Mouse (Mus musculus): ENCODE data around the gene 4930455H04Rik.
A peak's percentile ranks its signal among the peaks of the same experiment; 100 is the strongest.

4930455H04Rik gene

GRCm38 (mm10) chr3:116967967-116968366 is at the start of gene 4930455H04Rik:
Gene 4930455H04Rik, plus strand, starts transcription at chr3:116968267.
- no peak for DNase-seq (ENCODE audit: low read depth)

GRCm38 (mm10) chr3:116921535-116921934 is 46.5 kb upstream of the 4930455H04Rik start:
- DNase-seq (ENCODE audit: low read depth) = no peak

- DNase-seq (ENCODE audit: low read depth) = no peak
Observed at GRCm38 (mm10) chr3:116923042-116923441, 45.0 kb upstream of the 4930455H04Rik start.

GRCm38 (mm10) chr3:116928994-116929393 is 39.1 kb upstream of the 4930455H04Rik start:
- no peak for DNase-seq (ENCODE audit: low read depth)

GRCm38 (mm10) chr3:116933158-116933557 is 34.9 kb upstream of the 4930455H04Rik start:
- DNase-seq (ENCODE audit: low read depth) = no peak

GRCm38 (mm10) chr3:116936934-116937691 is 31.0 kb upstream of the 4930455H04Rik start:
- no peak for DNase-seq (ENCODE audit: low read depth)

- DNase-seq (ENCODE audit: low read depth) = no peak
Observed at GRCm38 (mm10) chr3:116940804-116941558, 27.1 kb upstream of the 4930455H04Rik start.

GRCm38 (mm10) chr3:116941559-116942117 is 26.4 kb upstream of the 4930455H04Rik start:
- DNase-seq (ENCODE audit: low read depth) = no peak

GRCm38 (mm10) chr3:116942751-116943150 is 25.3 kb upstream of the 4930455H04Rik start:
- no peak for DNase-seq (ENCODE audit: low read depth)

- no peak for DNase-seq (ENCODE audit: low read depth)
Observed at GRCm38 (mm10) chr3:116943422-116943821, 24.6 kb upstream of the 4930455H04Rik start.

- DNase-seq (ENCODE audit: low read depth) = no peak
Observed at GRCm38 (mm10) chr3:116946476-116946875, 21.6 kb upstream of the 4930455H04Rik start.

- peak; percentile 93 for DNase-seq (ENCODE audit: low read depth)
Observed at GRCm38 (mm10) chr3:116950665-116951115, 17.4 kb upstream of the 4930455H04Rik start.

- no peak for DNase-seq (ENCODE audit: low read depth)
Observed at GRCm38 (mm10) chr3:116951489-116951888, 16.6 kb upstream of the 4930455H04Rik start.

GRCm38 (mm10) chr3:116952242-116952899 is 15.7 kb upstream of the 4930455H04Rik start:
- DNase-seq (ENCODE audit: low read depth) = no peak

GRCm38 (mm10) chr3:116953366-116953765 is 14.7 kb upstream of the 4930455H04Rik start:
- no peak for DNase-seq (ENCODE audit: low read depth)

- DNase-seq (ENCODE audit: low read depth) = peak; percentile 80
Observed at GRCm38 (mm10) chr3:116955061-116955460, 13.0 kb upstream of the 4930455H04Rik start.

GRCm38 (mm10) chr3:116960414-116960813 is 7.7 kb upstream of the 4930455H04Rik start:
- no peak for DNase-seq (ENCODE audit: low read depth)

GRCm38 (mm10) chr3:116961354-116962142 is 6.5 kb upstream of the 4930455H04Rik start:
- DNase-seq (ENCODE audit: low read depth) = no peak

- DNase-seq (ENCODE audit: low read depth) = no peak
Observed at GRCm38 (mm10) chr3:116963213-116963612, 4.9 kb upstream of the 4930455H04Rik start.

- DNase-seq (ENCODE audit: low read depth) = peak; percentile 79
Observed at GRCm38 (mm10) chr3:116964426-116964825, 3.6 kb upstream of the 4930455H04Rik start.

- DNase-seq (ENCODE audit: low read depth) = no peak
Observed at GRCm38 (mm10) chr3:116966225-116966624, 1.8 kb upstream of the 4930455H04Rik start.
